Mouse (Mus musculus) cerebellum, adult 9-11 months (tissue): ENCODE results near the gene Syngr4.
A peak's percentile ranks its signal among the peaks of the same experiment; 100 is the strongest.

Experiments used
- DNase-seq: peaks from one replicate; pipeline ENCODE4 v3.0.0; 2022

Gene Syngr4

GRCm38 (mm10) chr7:45865925-45866910 is 30.3 kb downstream of the Syngr4 start:
- DNase-seq, result peak; percentile 80

- DNase-seq, result no peak
These were observed 32.1 kb downstream of the Syngr4 start for GRCm38 (mm10) chr7:45864435-45864834.

GRCm38 (mm10) chr7:45862804-45863203 is 33.7 kb downstream of the Syngr4 start:
- DNase-seq, result no peak

- no peak for DNase-seq
These were observed 37.5 kb downstream of the Syngr4 start for GRCm38 (mm10) chr7:45859008-45859407.

- peak; percentile 71 for DNase-seq
These were observed 39.3 kb downstream of the Syngr4 start for GRCm38 (mm10) chr7:45856950-45857901.

GRCm38 (mm10) chr7:45853089-45853488 is 43.4 kb downstream of the Syngr4 start:
- DNase-seq, result no peak

GRCm38 (mm10) chr7:45850661-45851060 is 45.9 kb downstream of the Syngr4 start:
- no peak for DNase-seq

- DNase-seq, result no peak
These were observed 48.0 kb downstream of the Syngr4 start for GRCm38 (mm10) chr7:45848447-45849027.

- no peak for DNase-seq
These were observed 53.4 kb downstream of the Syngr4 start for GRCm38 (mm10) chr7:45842950-45843744.
